Mouse (Mus musculus) E14TG2a.4 (cell line): ENCODE measurements around the gene Tjap1.

Experiments used
- H3K27me3 ChIP-seq: 2 replicates; pipeline ENCODE4 v1.6.1; 2014; ENCODE audit warnings: low read length, control low read depth; ENCODE audit not compliant: insufficient read depth
- H3K36me3 ChIP-seq: 2 replicates; pipeline ENCODE4 v1.6.1; 2014; ENCODE audit warnings: low read length, control low read depth; ENCODE audit not compliant: insufficient read depth
- H3K4me1 ChIP-seq: replicated peaks from 2 replicates; pipeline ENCODE4 v1.6.1; 2014; ENCODE audit warnings: low read depth, low read length, control low read depth
- H3K4me3 ChIP-seq: replicated peaks from 2 replicates; pipeline ENCODE4 v1.5.1; 2014; ENCODE audit warnings: mild to moderate bottlenecking, low read length
- H3K9me3 ChIP-seq: 2 replicates; pipeline ENCODE4 v1.6.1; 2014; ENCODE audit warnings: low read length, control low read depth
- CTCF ChIP-seq: conservative IDR thresholded peaks from 2 replicates; pipeline ENCODE4 v1.5.1; 2014; ENCODE audit warnings: low read length
- NANOG ChIP-seq: IDR thresholded peaks from 2 replicates; pipeline ENCODE4 v1.6.1; 2014; ENCODE audit warnings: borderline replicate concordance, low read length, mixed read lengths
- POU5F1 ChIP-seq: IDR thresholded peaks from 2 replicates; pipeline ENCODE4 v1.6.1; 2014; ENCODE audit warnings: low read length, borderline replicate concordance

Tjap1 gene

GRCm38 (mm10) chr17:46253452-46254084, 29.3 kb downstream of the Tjap1 start, which contains the start of gene Lrrc73:
Gene Lrrc73 (plus strand): TSS chr17:46253531.
- Histone ChIP-seq H3K4me1 (peaks cover 69% of the 10 kb centered on the region), H3K36me3 (peaks cover 61% of the 10 kb centered on the region), H3K9me3 (no peaks in the 10 kb centered on the region), H3K27me3 (peaks cover 25% of the 10 kb centered on the region), H3K4me3 (peak within 1 kb of the TSS; percentile 81)
- TF ChIP-seq NANOG (no peak), CTCF (no peak), POU5F1 (no peak)

DNA sequence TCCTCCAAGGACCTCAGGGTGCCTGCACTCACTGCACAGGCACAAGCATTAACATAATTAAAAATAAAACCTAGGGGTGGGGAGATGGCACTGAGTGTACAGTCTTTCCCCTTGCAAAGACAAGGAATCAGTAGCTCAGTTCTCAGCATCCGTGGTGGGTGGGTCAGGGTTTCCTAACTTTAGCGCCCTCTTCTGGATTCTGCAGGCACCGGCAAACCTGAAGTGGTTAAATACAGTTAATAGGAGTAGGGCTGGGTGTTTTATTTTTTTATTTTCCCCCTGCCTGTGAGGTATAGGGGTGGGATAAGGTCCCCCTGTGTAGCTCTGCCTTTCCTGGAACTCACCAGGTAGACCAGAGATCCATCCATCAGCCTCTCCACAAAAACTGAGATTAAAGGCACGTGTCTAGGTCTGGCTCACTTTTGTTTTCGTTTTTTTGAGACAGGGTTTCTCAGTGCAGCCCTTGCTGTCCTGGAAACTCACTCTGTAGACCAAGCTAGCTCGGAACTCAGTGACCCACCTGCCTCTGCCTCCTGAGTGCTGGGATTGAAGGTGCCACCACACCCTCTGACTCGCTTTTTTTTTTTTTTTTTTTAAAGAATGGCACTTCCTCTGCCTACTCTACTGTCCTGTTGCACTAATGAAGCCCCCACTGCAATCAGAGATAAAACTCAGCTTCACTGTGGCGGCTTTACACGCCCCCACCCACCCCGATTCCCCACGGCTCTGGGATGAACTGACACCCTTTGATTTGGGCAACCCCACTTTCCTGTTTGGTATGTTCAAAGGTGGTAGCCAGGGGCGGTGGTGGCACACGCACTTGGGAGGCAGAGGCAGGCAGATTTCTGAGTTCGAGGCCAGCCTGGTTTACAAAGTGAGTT, 30.0 kb downstream of the Tjap1 start:
- TF ChIP-seq CTCF (peak; percentile 76), POU5F1 (no peak)

DNA sequence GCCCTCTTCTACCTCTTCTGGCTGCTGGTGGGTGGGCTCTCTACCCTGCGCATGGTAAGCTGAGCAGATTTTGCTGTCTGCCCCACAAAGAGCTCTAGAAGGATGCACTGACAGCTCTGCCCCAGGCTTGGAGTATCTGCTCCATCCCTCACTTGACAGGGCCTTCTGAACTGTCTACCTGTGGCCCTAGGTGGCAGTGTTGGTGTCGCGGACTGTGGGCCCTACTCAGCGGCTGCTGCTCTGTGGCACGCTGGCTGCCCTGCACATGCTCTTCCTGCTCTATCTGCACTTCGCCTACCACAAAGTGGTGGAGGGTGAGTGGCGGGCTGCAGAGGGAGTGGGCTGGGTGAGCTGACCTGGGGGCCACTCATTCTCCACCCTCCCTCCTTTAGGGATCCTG, 31.7 kb downstream of the Tjap1 start:
- Histone ChIP-seq H3K36me3 (peaks cover 49% of the 10 kb centered on the region), H3K4me3 (no peak overlapping the region), H3K27me3 (peaks cover 25% of the 10 kb centered on the region), H3K9me3 (no peaks in the 10 kb centered on the region), H3K4me1 (peaks cover 72% of the 10 kb centered on the region)
- TF ChIP-seq NANOG (no peak), CTCF (0 out of 2 replicates have a peak, but pooled peaks have one; percentile 3), POU5F1 (no peak)

More for the DNA sequence above, 30.0 kb downstream of the Tjap1 start:
- peaks cover 25% of the 10 kb centered on the region for H3K27me3 ChIP-seq
- peaks cover 63% of the 10 kb centered on the region for H3K4me1 ChIP-seq
- H3K9me3 ChIP-seq: no peaks in the 10 kb centered on the region
- H3K4me3 ChIP-seq: peak overlapping the region; percentile 81
- H3K36me3 ChIP-seq: peaks cover 54% of the 10 kb centered on the region

GRCm38 (mm10) chr17:46248189-46248522, 34.7 kb downstream of the Tjap1 start:
- Histone ChIP-seq H3K4me3 (peak overlapping the region; percentile 99), H3K4me1 (peaks cover 84% of the 10 kb centered on the region), H3K9me3 (no peaks in the 10 kb centered on the region), H3K27me3 (no peaks in the 10 kb centered on the region), H3K36me3 (peaks cover 79% of the 10 kb centered on the region)
- no peak for TF ChIP-seq POU5F1
- TF ChIP-seq CTCF: no peak
- no peak for TF ChIP-seq NANOG

GRCm38 (mm10) chr17:46247512-46248188, 35.2 kb downstream of the Tjap1 start, which contains the start of the genes Polr1c and Yipf3:
Gene Polr1c (minus strand): TSS chr17:46248054.
Gene Yipf3 (plus strand): TSS chr17:46248080.
- Histone ChIP-seq H3K4me3 (peak within 1 kb of the TSS; percentile 99), H3K4me1 (peaks cover 84% of the 10 kb centered on the region), H3K36me3 (peaks cover 84% of the 10 kb centered on the region), H3K9me3 (no peaks in the 10 kb centered on the region), H3K27me3 (no peaks in the 10 kb centered on the region)
- no peak for TF ChIP-seq CTCF
- TF ChIP-seq POU5F1: no peak
- no peak for TF ChIP-seq NANOG

DNA sequence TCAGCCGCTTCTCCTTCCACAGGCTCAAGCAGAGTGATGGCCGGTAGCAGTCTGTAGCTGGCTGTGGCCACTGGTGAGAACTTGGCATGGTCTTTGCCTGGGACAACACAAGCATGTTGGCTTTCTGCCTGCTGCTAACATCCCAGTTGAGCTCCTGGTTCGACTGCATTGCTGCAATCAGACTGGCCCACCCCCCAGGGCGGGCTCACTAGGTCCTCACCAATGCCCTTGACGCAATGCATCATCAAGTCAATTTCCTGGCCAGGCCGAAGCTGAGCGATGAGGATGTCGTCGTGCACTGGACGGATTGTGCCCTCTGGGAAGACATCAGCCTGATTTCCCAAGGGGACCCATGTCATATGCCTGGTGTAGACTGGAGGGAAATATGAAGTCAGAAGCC, 38.2 kb downstream of the Tjap1 start:
- Histone ChIP-seq H3K27me3 (no peaks in the 10 kb centered on the region), H3K36me3 (peaks cover 84% of the 10 kb centered on the region), H3K4me3 (0 out of 2 replicates have a peak overlapping the region, but pooled peaks have one; percentile 13), H3K4me1 (peaks cover 76% of the 10 kb centered on the region), H3K9me3 (no peaks in the 10 kb centered on the region)
- TF ChIP-seq POU5F1 (no peak), NANOG (no peak), CTCF (no peak)

- peaks cover 84% of the 10 kb centered on the region for H3K36me3 ChIP-seq
- no peaks in the 10 kb centered on the region for H3K9me3 ChIP-seq
- TF ChIP-seq POU5F1: no peak
- no peak for TF ChIP-seq NANOG
- no peak for TF ChIP-seq CTCF
- no peak overlapping the region for H3K4me3 ChIP-seq
- peaks cover 66% of the 10 kb centered on the region for H3K4me1 ChIP-seq
- H3K27me3 ChIP-seq: no peaks in the 10 kb centered on the region
These were observed 39.2 kb downstream of the Tjap1 start for GRCm38 (mm10) chr17:46243624-46244023.

GRCm38 (mm10) chr17:46242993-46243392, 39.8 kb downstream of the Tjap1 start:
- TF ChIP-seq CTCF (no peak), NANOG (no peak), POU5F1 (no peak)
- H3K4me1 ChIP-seq: peaks cover 64% of the 10 kb centered on the region
- H3K9me3 ChIP-seq: no peaks in the 10 kb centered on the region
- H3K27me3 ChIP-seq: no peaks in the 10 kb centered on the region
- no peak overlapping the region for H3K4me3 ChIP-seq
- H3K36me3 ChIP-seq: peaks cover 90% of the 10 kb centered on the region
